Mouse (Mus musculus) granulocyte monocyte progenitor cell, adult 5-6 weeks (primary cell): ENCODE measurements around the gene Fbxo45. TPM values are rescaled to one million over a fixed set of nuclear protein-coding genes. Genes with fewer than 3 reads are reported as not detected.
"Not testable (repeated sequence)": the region's sequence is repeated elsewhere in the genome, so short reads cannot be mapped to it uniquely, and the experiment has no call there.

Experiments
- ATAC-seq: replicated peaks from 2 replicates; pipeline ENCODE4 v1.8.0; 2016; ENCODE audit warnings: mild to moderate bottlenecking, moderate TSS enrichment, inconsistent platforms; ENCODE audit not compliant: poor library complexity, severe bottlenecking
- total RNA-seq, 2 experiments: library from RNA; stranded (forward) in 1 of 2; stranded (reverse) in 1 of 2; fragments of 200-712, 200-1000 nt in 1 of 2; fragments of >200 nt in 1 of 2; fragmentation: Nextera tagmentation in 1 of 2; gene quantifications; 2 replicates each; pipeline ENCODE4 v1.2.3; 2014 to 2017

Fbxo45 gene
- total RNA-seq (2014; fragmentation: Nextera tagmentation) (10.8 and 17.9 TPM in 2 replicates), total RNA-seq (2017) (21.9 and 22.5 TPM in 2 replicates)

- ATAC-seq, result peak; percentile 97
Measured at GRCm38 (mm10) chr16:32246952-32247370, at the start of gene Fbxo45, which contains the start of gene Wdr53. Gene Fbxo45, minus strand, starts transcription at chr16:32247158. Gene Wdr53, plus strand, starts transcription at chr16:32247227.

- no peak for ATAC-seq
Measured at GRCm38 (mm10) chr16:32291821-32292220, 44.9 kb upstream of the Fbxo45 start.

GRCm38 (mm10) chr16:32282608-32283007, 35.6 kb upstream of the Fbxo45 start:
- ATAC-seq, result no peak

DNA sequence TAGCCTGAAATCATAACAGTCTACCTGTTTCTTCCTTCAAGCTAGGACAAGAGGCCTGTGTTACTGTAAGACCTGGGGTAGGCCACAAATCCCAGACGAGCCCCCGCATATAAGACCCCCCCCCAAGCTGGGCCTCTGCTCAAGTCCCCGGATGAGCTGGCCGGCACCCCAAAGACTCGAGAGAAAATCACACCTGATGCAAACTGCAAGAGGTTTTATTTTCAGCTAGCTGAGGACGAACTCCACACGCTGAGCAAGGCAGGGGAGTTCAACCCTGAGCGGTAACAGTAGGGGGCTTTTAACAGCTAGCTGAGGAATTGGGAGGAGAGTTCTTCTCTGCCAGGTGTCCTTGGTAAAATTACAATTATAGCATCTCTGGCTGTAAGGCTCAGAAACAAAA, 33.3 kb upstream of the Fbxo45 start:
- ATAC-seq, result no peak

DNA sequence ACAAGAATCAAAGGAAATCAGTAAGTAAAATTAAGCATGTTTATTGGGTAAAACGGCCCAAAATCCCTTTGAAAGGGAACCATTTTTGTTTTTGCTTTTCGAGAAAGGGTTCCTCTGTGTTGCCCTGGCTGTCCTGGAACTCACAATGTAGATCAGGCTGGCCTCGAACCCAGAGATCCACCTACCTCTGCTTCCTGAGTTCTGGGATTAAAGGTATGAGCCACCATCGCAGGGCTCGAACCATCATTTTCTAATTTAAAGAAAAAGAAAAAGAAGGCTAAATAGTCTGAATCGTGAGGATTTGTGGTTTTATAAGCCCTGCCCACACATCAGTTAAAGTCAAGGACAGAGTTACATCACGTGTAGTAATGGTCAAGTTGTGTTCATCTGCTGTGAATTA, 31.4 kb upstream of the Fbxo45 start:
- no peak for ATAC-seq

GRCm38 (mm10) chr16:32277308-32278256, 30.6 kb upstream of the Fbxo45 start, which contains the start of gene Rnf168:
Gene Rnf168, plus strand, starts transcription at chr16:32277459.
- peak; percentile 87 for ATAC-seq

DNA sequence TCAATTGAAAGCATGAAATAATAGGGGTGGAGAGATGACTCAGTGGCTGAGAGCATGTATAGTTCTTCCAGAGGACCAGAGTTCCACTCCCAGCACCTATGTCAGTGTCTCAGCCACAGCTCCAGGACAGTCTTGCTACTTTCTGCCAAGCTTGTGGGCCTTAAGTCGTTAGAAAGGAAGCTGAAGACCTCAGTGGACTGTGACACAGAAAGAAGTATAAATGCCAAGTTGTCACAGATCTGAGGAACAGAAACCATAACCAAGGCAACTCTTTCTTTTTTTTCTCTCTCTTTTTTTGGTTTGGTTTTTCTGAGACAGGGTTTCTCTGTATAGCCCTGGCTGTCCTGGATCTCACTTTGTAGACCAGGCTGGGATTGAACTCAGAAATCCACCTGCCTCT, 28.9 kb upstream of the Fbxo45 start:
- peak; percentile 29 for ATAC-seq

DNA sequence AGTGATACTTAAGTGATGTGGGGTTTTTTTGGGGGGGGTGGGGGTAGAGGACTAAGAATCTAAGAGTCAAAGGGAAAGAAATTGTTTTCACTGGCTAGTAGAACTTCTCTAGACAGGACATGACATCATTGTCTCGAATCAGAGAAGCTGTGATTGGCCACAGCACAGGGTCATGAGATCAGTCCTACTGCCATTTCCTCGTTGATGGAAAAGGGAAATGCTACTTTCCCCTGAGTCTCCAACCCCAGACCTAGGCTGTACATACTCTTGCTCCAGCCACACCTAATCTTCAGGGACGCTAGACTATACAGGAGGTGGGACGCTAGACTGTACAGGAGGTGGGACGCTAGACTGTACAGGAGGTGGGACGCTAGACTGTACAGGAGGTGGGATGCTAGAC, 28.1 kb upstream of the Fbxo45 start:
- peak; percentile 38; the same call in 1 of the 2 replicates for ATAC-seq

DNA sequence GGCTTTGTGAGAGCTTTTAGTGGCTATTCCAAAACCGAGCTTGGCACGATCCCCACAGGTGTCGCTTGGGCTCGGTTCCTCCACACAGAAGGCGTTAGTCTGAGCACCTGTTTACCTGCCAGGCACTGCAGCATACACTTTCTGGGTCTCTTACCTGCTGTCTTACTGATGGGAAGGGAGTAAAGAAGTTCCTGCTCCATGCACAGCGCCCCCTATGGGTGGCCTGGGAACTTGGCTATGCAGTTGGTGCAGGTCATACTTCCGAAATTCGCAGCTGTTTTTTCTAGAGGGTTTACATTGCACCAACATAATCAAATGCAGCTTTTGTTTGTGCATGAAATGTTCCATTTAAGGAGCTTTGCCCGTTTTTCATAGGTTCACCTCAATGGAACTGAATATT, 26.4 kb upstream of the Fbxo45 start:
- ATAC-seq, result no peak

DNA sequence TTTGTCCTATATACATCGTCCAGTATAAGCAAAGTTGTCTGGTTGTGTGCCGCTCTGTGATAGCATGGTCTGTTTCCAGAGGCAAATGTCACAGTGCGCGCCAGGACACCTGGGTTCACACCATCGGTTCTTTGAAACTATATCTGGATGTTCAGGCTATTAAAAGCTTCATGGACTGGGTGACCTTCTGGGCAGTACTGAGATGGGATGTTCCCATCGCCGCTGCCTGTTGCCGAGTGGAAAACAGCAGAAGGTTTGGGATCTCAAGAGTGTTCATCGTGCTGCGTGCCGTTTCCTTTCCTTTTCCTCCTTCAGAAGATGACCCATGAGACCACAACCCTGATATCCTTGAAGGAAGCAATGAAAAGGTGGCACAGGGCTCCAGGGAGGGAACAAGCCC, 24.3 kb upstream of the Fbxo45 start, which contains the start of gene Smco1:
Smco1 (plus strand) TSS at position 178 of the 400 bp plus-strand sequence.
- no peak for ATAC-seq

DNA sequence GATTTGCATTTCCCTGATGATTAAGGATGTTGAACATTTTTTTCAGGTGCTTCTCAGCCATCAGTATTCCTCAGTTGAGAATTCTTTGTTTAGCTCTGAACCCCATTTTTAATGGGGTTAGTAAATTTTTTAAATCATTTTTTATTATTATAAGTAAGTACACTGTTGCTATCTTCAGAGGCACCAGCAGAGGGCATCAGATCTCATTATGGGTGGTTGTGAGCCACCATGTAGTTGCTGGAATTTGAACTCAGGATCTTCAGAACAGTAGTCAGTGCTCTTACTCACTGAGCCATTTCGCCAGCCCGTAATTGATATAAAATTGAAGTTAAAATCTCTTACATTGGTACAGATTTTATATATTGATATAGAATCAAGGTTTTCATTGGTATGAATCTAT, 17.3 kb upstream of the Fbxo45 start:
- not testable (repeated sequence) for ATAC-seq

GRCm38 (mm10) chr16:32246351-32246791, 587 bp downstream of the Fbxo45 start:
- ATAC-seq, result peak; percentile 14; the same call in 1 of the 2 replicates

GRCm38 (mm10) chr16:32243901-32244300, 3.1 kb downstream of the Fbxo45 start:
- ATAC-seq, result no peak

GRCm38 (mm10) chr16:32239428-32240312, 7.3 kb downstream of the Fbxo45 start:
- no peak for ATAC-seq

DNA sequence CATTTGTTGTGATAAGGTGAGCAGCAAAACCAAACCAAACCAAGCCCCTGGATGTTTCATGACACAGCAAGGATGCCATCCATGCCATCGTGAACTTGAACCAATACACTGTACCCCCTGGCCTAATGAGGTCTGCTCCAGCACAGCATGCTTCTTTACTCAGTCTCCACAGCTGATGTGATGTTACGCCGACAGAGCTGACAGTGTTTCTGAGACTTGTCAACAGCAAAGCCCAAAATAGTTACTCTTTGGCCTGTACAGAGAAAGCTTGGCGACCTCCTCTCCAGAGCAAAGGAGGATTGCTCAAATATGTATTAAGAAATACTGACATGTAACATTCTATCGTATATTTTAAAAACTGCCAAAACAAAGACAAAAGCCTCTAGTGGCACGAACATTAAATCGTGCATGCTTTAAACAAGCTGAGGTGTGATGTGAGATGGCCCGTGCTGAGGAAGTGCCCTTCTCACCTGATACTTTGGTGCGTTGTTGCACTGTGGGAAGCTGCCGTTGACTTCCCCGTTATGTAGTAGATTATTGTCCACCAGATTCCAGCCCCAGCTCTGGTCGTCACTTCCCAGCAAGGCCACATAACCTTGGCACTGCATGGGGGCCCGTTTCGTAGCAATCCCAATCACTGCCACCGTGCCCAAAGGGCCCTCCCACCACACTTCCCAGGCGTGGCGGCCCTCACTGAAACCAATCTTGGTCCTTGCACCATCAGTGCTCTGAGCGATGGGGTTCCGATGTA, 8.9 kb downstream of the Fbxo45 start:
- no peak for ATAC-seq

GRCm38 (mm10) chr16:32232050-32232449, 14.9 kb downstream of the Fbxo45 start:
- not testable (repeated sequence) for ATAC-seq

- ATAC-seq, result peak; percentile 82
Measured at GRCm38 (mm10) chr16:32222399-32222798, 24.6 kb downstream of the Fbxo45 start.

DNA sequence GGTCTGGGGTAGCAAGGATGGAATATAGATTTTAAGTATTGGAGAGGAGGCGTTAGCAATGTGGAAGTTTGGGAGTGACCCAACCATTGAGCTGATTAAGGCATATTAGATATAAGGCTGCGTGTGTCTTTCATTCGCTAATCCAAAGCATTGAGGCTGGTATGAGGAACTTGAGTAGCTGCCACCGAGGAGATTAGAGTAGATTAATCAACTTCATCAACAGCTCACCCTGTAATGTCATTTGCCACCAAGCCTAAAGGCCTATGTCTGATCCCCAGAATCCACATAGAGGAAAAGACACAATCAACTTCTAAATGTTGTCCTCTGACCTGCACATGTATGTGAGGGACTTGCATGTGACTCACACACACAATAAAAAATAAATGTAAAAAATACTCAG, 25.2 kb downstream of the Fbxo45 start:
- no peak for ATAC-seq

- no peak for ATAC-seq
Measured at GRCm38 (mm10) chr16:32214804-32215576, 32.0 kb downstream of the Fbxo45 start.
